Mouse (Mus musculus): ENCODE data around the gene Epb41.

DNA sequence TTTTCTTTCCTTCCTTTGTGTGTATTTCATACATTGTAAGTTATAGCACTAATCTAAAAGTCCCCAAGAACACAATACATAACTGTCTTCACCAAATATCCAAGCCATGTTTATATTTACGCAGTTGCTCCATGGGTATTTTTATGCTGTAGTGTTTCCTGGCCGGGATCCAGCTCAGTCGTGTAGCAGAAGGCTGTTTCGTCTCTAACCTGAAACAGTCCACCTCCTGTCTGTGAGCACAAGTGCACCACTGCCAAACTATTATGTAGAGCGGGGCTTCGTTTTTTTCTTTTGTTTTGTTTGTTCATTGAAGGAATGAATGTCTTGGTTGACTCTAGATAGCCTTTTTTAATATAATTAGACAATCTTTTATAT, 176.0 kb downstream of the Epb41 start:
- TF ChIP-seq CTCF (IDR thresholded peaks at IDR 0.05; ENCODE audit: control insufficient read depth, insufficient read depth, insufficient read length) (no peak), USF1 (IDR thresholded peaks at IDR 0.05; ENCODE audit: low read depth) (no peak)

Measured in C2C12 (cell line).